Mouse (Mus musculus) bone marrow, adult 2 months (tissue): ENCODE results near the gene Cfap77. TPM values are rescaled to one million over a fixed set of nuclear protein-coding genes. Genes with fewer than 3 reads are reported as not detected.

Experiments used
- H3K27ac ChIP-seq: fragments of 200-500 bp; 2 replicates; pipeline ENCODE4 v1.5.1; 2012; ENCODE audit warnings: low read depth, mild to moderate bottlenecking, control low read depth, inconsistent platforms, low read length; ENCODE audit not compliant: control insufficient read depth, poor library complexity, insufficient read depth
- H3K4me1 ChIP-seq: fragments of 200-500 bp; 2 replicates; pipeline ENCODE4 v1.6.1; 2011; ENCODE audit warnings: low read length; ENCODE audit not compliant: control insufficient read depth, insufficient read depth
- H3K4me3 ChIP-seq: fragments of 200-500 bp; replicated peaks from 2 replicates; pipeline ENCODE3; 2011; ENCODE audit warnings: mild to moderate bottlenecking, low read depth, low read length, control low read depth; ENCODE audit not compliant: control insufficient read depth
- CTCF ChIP-seq: fragments of 200-500 bp; IDR thresholded peaks from 2 replicates; pipeline ENCODE4 v1.5.1; 2011; ENCODE audit warnings: low read length, control low read depth; ENCODE audit not compliant: control insufficient read depth, insufficient read depth
- POLR2A ChIP-seq: fragments of 200-500 bp; IDR thresholded peaks from 2 replicates; pipeline ENCODE4 v1.6.1; 2011; ENCODE audit warnings: low read depth, mild to moderate bottlenecking, control low read depth, low read length, borderline replicate concordance; ENCODE audit not compliant: control insufficient read depth
- WGBS: fragments of 180-500 bp; shearing (Covaris S2); methylation state at CpG from one replicate; pipeline ENCODE4 v1.1.7; 2018; 5-methylcytosine and 5-hydroxymethylcytosine counted together
- polyA plus RNA-seq: library from polyadenylated mRNA; stranded (reverse); fragments of >200 nt; gene quantifications from 2 replicates; pipeline ENCODE4 v1.2.4, GENCODE M21; 2011; ENCODE audit warnings: low replicate concordance; ENCODE audit not compliant: missing spikeins, insufficient read depth, insufficient read length

Cfap77 gene
- polyA plus RNA-seq, 1 experiment, result not detected

GRCm38 (mm10) chr2:28897340-28897899 is 157.4 kb downstream of the Cfap77 start:
- Histone ChIP-seq H3K4me3 (no peak overlapping the region), H3K27ac (no peak overlapping the region), H3K4me1 (no peaks in the 10 kb centered on the region)
- WGBS, result 80% methylated on average over 4 of the region's 4 CpGs
- no peak for TF ChIP-seq POLR2A
- no peak for TF ChIP-seq CTCF

GRCm38 (mm10) chr2:28895876-28896275 is 159.0 kb downstream of the Cfap77 start:
- H3K4me1 ChIP-seq, result no peaks in the 10 kb centered on the region
- 80% methylated on average over 7 of the region's 7 CpGs for WGBS
- no peak overlapping the region for H3K27ac ChIP-seq
- no peak overlapping the region for H3K4me3 ChIP-seq
- no peak for TF ChIP-seq POLR2A
- no peak for TF ChIP-seq CTCF

- H3K27ac ChIP-seq, result no peak overlapping the region
- WGBS, result 88% methylated on average over 6 of the region's 6 CpGs
- H3K4me3 ChIP-seq, result no peak overlapping the region
- no peak for TF ChIP-seq POLR2A
- no peaks in the 10 kb centered on the region for H3K4me1 ChIP-seq
Measured at GRCm38 (mm10) chr2:28893526-28893925, 161.3 kb downstream of the Cfap77 start.

- WGBS, result 91% methylated on average over 1 of the region's 1 CpGs
- H3K27ac ChIP-seq, result no peak overlapping the region
- TF ChIP-seq POLR2A (no peak), CTCF (no peak)
- no peaks in the 10 kb centered on the region for H3K4me1 ChIP-seq
- no peak overlapping the region for H3K4me3 ChIP-seq
Measured at GRCm38 (mm10) chr2:28892796-28893195, 162.1 kb downstream of the Cfap77 start.

GRCm38 (mm10) chr2:28884914-28885313 is 170.0 kb downstream of the Cfap77 start:
- Histone ChIP-seq H3K27ac (no peak overlapping the region), H3K4me1 (no peaks in the 10 kb centered on the region), H3K4me3 (no peak overlapping the region)
- no peak for TF ChIP-seq CTCF
- no peak for TF ChIP-seq POLR2A
- WGBS, result 91% methylated on average over 4 of the region's 4 CpGs

- WGBS, result 91% methylated on average over 6 of the region's 6 CpGs
- Histone ChIP-seq H3K27ac (no peak overlapping the region), H3K4me3 (no peak overlapping the region), H3K4me1 (no peaks in the 10 kb centered on the region)
- TF ChIP-seq POLR2A (no peak), CTCF (no peak)
Measured at GRCm38 (mm10) chr2:28882826-28883485, 171.9 kb downstream of the Cfap77 start.

GRCm38 (mm10) chr2:28882047-28882446 is 172.8 kb downstream of the Cfap77 start:
- WGBS, result 88% methylated on average over 3 of the region's 3 CpGs
- Histone ChIP-seq H3K4me1 (no peaks in the 10 kb centered on the region), H3K4me3 (no peak overlapping the region), H3K27ac (no peak overlapping the region)
- no peak for TF ChIP-seq CTCF
- TF ChIP-seq POLR2A, result no peak

- Histone ChIP-seq H3K4me3 (no peak overlapping the region), H3K4me1 (no peaks in the 10 kb centered on the region), H3K27ac (no peak overlapping the region)
- 90% methylated on average over 3 of the region's 3 CpGs for WGBS
- no peak for TF ChIP-seq POLR2A
- no peak for TF ChIP-seq CTCF
Measured at GRCm38 (mm10) chr2:28881275-28881674, 173.6 kb downstream of the Cfap77 start.

Other genes with a start within 250 kb of the Cfap77 start
- gene Gtf3c4, start 214.7 kb downstream of the Cfap77 start, polyA plus RNA-seq, result 5.7 and 9.6 TPM in 2 replicates
- 2.9 and 7.0 TPM in 2 replicates for gene Ddx31, start 214.7 kb downstream of the Cfap77 start, polyA plus RNA-seq
- not detected in 2 replicates for gene Barhl1, start 138.4 kb downstream of the Cfap77 start, polyA plus RNA-seq
- 7.4 and 18.1 TPM in 2 replicates for gene Ttf1, start 5.2 kb upstream of the Cfap77 start, polyA plus RNA-seq
- 7.9 and 10.8 TPM in 2 replicates for gene Setx, start 69.1 kb upstream of the Cfap77 start, polyA plus RNA-seq
- gene Ntng2, start 197.9 kb upstream of the Cfap77 start, polyA plus RNA-seq, result 12.3 and 30.8 TPM in 2 replicates